Mouse (Mus musculus) myocyte (in vitro differentiated cells): ENCODE data around the gene 1700020D05Rik. TPM values are rescaled to one million over a fixed set of nuclear protein-coding genes. Genes with fewer than 3 reads are reported as not detected.

Source experiments
- H3K27me3 ChIP-seq: one replicate; pipeline ENCODE4 v1.6.1; 2011; ENCODE audit not compliant: control insufficient read depth, insufficient read depth, insufficient read length
- H3K36me3 ChIP-seq: one replicate; pipeline ENCODE4 v1.6.1; 2011; ENCODE audit not compliant: control insufficient read depth, insufficient read depth
- H3K4me2 ChIP-seq: one replicate; pipeline ENCODE4 v1.6.1; 2011; ENCODE audit warnings: low read depth, control low read depth
- H3K4me3 ChIP-seq: one replicate; pipeline ENCODE4 v1.5.1; 2011; ENCODE audit warnings: mild to moderate bottlenecking, control low read depth, moderate library complexity
- H3K79me2 ChIP-seq: one replicate; pipeline ENCODE4 v1.6.1; 2011; ENCODE audit not compliant: control insufficient read depth, insufficient read depth
- H3ac ChIP-seq: one replicate; pipeline ENCODE4 v1.6.1; 2011; ENCODE audit not compliant: control insufficient read depth, insufficient read length
- CEBPB ChIP-seq: IDR thresholded peaks from 2 replicates; pipeline ENCODE4 v1.6.1; 2011; ENCODE audit warnings: mild to moderate bottlenecking, moderate library complexity; ENCODE audit not compliant: poor library complexity, insufficient read depth, severe bottlenecking
- E2F4 ChIP-seq: IDR thresholded peaks from one replicate; pipeline ENCODE4 v1.6.1; 2011; ENCODE audit warnings: mild to moderate bottlenecking, control low read depth, moderate library complexity; ENCODE audit not compliant: insufficient read depth
- MAX ChIP-seq: IDR thresholded peaks from one replicate; pipeline ENCODE4 v1.6.1; 2011; ENCODE audit warnings: low read depth, mild to moderate bottlenecking, control low read depth
- MYOD1 ChIP-seq, 3 experiments: IDR thresholded peaks; one replicate each; pipeline ENCODE4 v1.6.1; 2011; ENCODE audit warnings: control low read depth in 2 of 3, low read depth in 2 of 3, mild to moderate bottlenecking in 2 of 3, moderate library complexity in 1 of 3; ENCODE audit not compliant: insufficient read length in 2 of 3, control insufficient read depth in 1 of 3
- MYOG ChIP-seq, 3 experiments: IDR thresholded peaks; one replicate each; pipeline ENCODE4 v1.6.1; 2011; ENCODE audit warnings: control low read depth in 2 of 3, low read depth in 2 of 3, mild to moderate bottlenecking in 2 of 3; ENCODE audit not compliant: insufficient read length in 2 of 3, control insufficient read depth in 1 of 3, insufficient read depth in 1 of 3
- POLR2A ChIP-seq: IDR thresholded peaks from one replicate; pipeline ENCODE4 v1.6.1; 2011; ENCODE audit warnings: low read depth, mild to moderate bottlenecking, control low read depth, moderate library complexity; ENCODE audit not compliant: insufficient read length
- POLR2AphosphoS2 ChIP-seq: IDR thresholded peaks from one replicate; pipeline ENCODE4 v1.6.1; 2011; ENCODE audit warnings: low read depth, control low read depth; ENCODE audit not compliant: insufficient read length
- REST ChIP-seq: IDR thresholded peaks from one replicate; pipeline ENCODE4 v1.6.1; 2011; ENCODE audit warnings: mild to moderate bottlenecking, control low read depth, moderate library complexity; ENCODE audit not compliant: insufficient read depth, insufficient read length
- SRF ChIP-seq: IDR thresholded peaks from one replicate; pipeline ENCODE4 v1.6.1; 2011; ENCODE audit warnings: low read depth; ENCODE audit not compliant: control insufficient read depth, insufficient read length
- TCF12 ChIP-seq: IDR thresholded peaks from one replicate; pipeline ENCODE4 v1.6.1; 2011; ENCODE audit warnings: mild to moderate bottlenecking, control low read depth; ENCODE audit not compliant: poor library complexity, insufficient read depth, severe bottlenecking
- TCF3 ChIP-seq: IDR thresholded peaks from one replicate; pipeline ENCODE4 v1.6.1; 2011; ENCODE audit warnings: low read depth, control low read depth; ENCODE audit not compliant: insufficient read length
- USF1 ChIP-seq: IDR thresholded peaks from one replicate; pipeline ENCODE4 v1.6.1; 2011; ENCODE audit warnings: low read depth, mild to moderate bottlenecking, control low read depth, moderate library complexity
- polyA plus RNA-seq: library from polyadenylated mRNA; unstranded; fragments of >200 nt; fragmentation: generic; extraction: Trizol; gene quantifications from one replicate; pipeline ENCODE4 v1.2.1, GENCODE M21; 2012; ENCODE audit warnings: missing spikeins

The 1700020D05Rik gene
- polyA plus RNA-seq, 1 experiment, result 0.17 TPM

DNA sequence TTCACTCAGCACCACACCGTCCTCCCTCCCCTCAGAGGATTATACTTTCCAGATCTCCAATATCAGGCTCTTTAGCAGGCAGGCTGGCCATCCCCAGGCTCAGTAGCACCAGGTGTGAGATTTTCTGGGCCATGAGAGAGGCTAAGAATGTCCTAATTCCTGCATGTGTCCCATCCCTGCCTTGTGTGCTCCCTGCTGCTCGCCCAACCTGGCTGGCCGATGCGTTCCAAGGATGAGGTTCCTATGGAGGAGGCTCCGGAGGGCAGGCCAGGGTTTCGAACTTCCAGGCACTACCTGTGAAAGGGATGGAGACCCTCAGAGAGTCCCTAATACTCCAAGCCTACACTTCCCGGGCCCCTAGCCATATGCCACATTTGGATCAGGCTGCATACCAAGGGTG lies 17.8 kb downstream of the 1700020D05Rik start:
- Histone ChIP-seq H3K36me3 (peaks cover 22% of the 10 kb centered on the region), H3K4me2 (no peak overlapping the region), H3K79me2 (peaks cover 15% of the 10 kb centered on the region), H3ac (no peak overlapping the region), H3K27me3 (no peaks in the 10 kb centered on the region), H3K4me3 (no peak overlapping the region)
- TF ChIP-seq SRF (no peak), POLR2A (no peak), REST (no peak), USF1 (no peak), MYOD1 (IDR thresholded peaks at IDR 0.05; ENCODE audit: control insufficient read depth in 1 of 3, insufficient read length in 2 of 3, low read depth in 2 of 3) (no peak), CEBPB (no peak), TCF3 (no peak), MYOG (IDR thresholded peaks at IDR 0.05; ENCODE audit: control insufficient read depth in 1 of 3, insufficient read depth in 1 of 3, insufficient read length in 2 of 3, low read depth in 2 of 3) (no peak), E2F4 (no peak), POLR2AphosphoS2 (no peak), TCF12 (no peak), MAX (no peak)

GRCm38 (mm10) chr19:5485371-5485770 lies 18.2 kb downstream of the 1700020D05Rik start:
- no peak overlapping the region for H3K4me2 ChIP-seq
- no peak overlapping the region for H3ac ChIP-seq
- no peak overlapping the region for H3K4me3 ChIP-seq
- peaks cover 14% of the 10 kb centered on the region for H3K79me2 ChIP-seq
- TF ChIP-seq MYOG (IDR thresholded peaks at IDR 0.05; ENCODE audit: control insufficient read depth in 1 of 3, insufficient read depth in 1 of 3, insufficient read length in 2 of 3, low read depth in 2 of 3) (no peak), POLR2AphosphoS2 (peak; percentile 4)
- peaks cover 23% of the 10 kb centered on the region for H3K36me3 ChIP-seq
- no peaks in the 10 kb centered on the region for H3K27me3 ChIP-seq

DNA sequence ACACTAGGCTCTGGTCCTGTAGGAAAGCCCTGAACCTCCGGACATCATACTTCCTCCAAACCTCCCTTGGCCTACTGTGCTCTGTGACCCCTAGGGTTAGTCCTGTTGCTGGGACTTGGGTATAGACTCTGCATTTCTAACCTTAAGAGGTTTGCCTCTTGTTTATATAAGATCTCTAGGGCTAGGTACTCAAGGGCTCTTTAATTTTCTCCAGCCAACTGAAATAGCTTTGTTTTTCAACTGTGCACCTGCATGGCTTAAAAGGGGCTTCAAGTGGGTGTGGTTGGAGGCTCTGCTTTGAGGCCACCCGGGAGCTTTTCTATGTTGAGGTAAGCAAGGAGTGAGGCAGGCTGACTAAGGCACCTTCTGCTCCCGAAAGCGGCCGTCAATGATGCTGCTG lies 19.1 kb downstream of the 1700020D05Rik start:
- no peaks in the 10 kb centered on the region for H3K27me3 ChIP-seq
- H3K36me3 ChIP-seq, result peaks cover 23% of the 10 kb centered on the region
- no peak overlapping the region for H3K4me3 ChIP-seq
- H3K79me2 ChIP-seq, result peaks cover 14% of the 10 kb centered on the region
- H3K4me2 ChIP-seq, result no peak overlapping the region
- TF ChIP-seq MYOD1 (IDR thresholded peaks at IDR 0.05; ENCODE audit: control insufficient read depth in 1 of 3, insufficient read length in 2 of 3, low read depth in 2 of 3), result no peak
- H3ac ChIP-seq, result no peak overlapping the region

DNA sequence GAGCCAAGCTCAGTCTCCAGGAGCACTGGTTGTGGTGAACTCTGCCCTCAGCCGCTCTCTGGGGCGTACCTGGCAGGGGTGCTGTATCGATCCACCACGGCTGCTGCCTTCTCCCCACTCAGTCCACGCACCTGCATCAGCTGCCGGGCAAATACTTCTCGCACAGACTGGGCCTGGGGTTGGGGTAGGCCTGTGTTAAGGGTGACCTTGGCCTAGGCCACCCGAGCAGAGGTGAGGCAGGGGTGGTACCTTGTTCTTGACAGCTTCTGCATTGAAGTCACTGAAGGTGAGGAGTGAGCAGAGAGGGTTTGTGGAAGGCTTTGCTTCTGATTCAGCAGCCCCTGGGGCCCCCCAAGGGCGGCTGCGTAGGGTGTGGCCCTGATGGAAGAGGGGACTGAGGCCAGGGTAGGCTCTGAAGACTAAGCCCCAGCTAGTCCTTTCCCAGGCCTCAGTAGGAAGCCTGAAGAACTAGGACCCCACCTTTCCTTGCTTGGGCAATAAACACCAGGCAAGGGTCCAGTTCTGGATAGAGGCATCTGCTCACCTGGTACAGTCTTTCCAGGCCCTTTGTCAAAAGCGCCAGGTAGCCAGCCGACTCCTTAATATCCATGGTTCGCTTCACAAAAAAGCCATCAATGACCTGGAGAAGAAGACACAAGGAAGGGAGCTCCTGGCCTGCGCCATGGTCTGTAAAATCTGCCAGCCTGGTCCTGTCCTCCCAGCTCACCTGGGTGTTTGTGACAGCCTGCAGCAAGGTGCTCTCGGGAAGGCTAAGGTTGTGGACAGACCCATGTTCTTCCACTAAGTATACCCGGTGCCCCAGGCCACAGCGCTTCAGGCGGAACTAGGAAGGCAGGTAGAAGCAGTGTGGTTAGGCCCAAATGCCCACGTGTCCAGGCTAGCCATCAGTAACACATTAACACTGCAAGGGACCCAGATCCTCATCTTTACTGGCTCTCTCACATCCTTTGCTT lies 19.9 kb downstream of the 1700020D05Rik start:
- H3K4me2 ChIP-seq, result no peak overlapping the region
- peaks cover 14% of the 10 kb centered on the region for H3K79me2 ChIP-seq
- H3K36me3 ChIP-seq, result peaks cover 23% of the 10 kb centered on the region
- H3K4me3 ChIP-seq, result no peak overlapping the region
- TF ChIP-seq MYOD1 (IDR thresholded peaks at IDR 0.05; ENCODE audit: control insufficient read depth in 1 of 3, insufficient read length in 2 of 3, low read depth in 2 of 3) (no peak), POLR2AphosphoS2 (peak; percentile 75)
- no peak overlapping the region for H3ac ChIP-seq
- no peaks in the 10 kb centered on the region for H3K27me3 ChIP-seq

DNA sequence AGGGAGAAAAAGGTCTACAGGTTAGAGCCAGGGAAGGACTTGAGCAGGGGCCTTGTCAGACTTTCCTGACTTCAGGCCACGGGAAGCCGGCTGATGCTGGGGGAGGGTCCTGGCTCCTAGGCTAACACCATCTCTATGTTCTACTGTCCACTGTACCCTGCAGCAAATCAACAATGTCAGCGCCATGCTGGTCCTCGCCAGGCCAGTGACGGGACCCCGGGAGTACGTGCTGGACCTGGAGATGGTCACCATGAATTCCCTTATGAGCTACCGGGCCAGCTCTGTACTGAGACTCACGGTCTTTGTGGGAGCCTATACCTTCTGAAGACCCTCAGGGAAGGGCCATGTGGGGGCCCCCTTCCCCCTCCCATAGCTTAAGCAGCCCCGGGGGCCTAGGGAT lies 22.2 kb downstream of the 1700020D05Rik start:
- no peak for TF ChIP-seq E2F4
- no peak for TF ChIP-seq SRF
- TF ChIP-seq POLR2A, result peak; percentile 25
- TF ChIP-seq MAX, result no peak
- no peak for TF ChIP-seq REST
- no peak for TF ChIP-seq TCF3
- TF ChIP-seq MYOD1 (IDR thresholded peaks at IDR 0.05; ENCODE audit: control insufficient read depth in 1 of 3, insufficient read length in 2 of 3, low read depth in 2 of 3), result no peak
- TF ChIP-seq USF1, result no peak
- peak; percentile 61 for TF ChIP-seq POLR2AphosphoS2
- TF ChIP-seq MYOG (IDR thresholded peaks at IDR 0.05; ENCODE audit: control insufficient read depth in 1 of 3, insufficient read depth in 1 of 3, insufficient read length in 2 of 3, low read depth in 2 of 3), result no peak
- Histone ChIP-seq H3K36me3 (peaks cover 27% of the 10 kb centered on the region), H3K4me2 (no peak overlapping the region), H3K79me2 (peaks cover 7% of the 10 kb centered on the region), H3ac (no peak overlapping the region), H3K27me3 (no peaks in the 10 kb centered on the region), H3K4me3 (no peak overlapping the region)
